Mouse (Mus musculus) hindbrain, postnatal 0 days (tissue): ENCODE measurements at regions not wholly inside any gene's neighbourhood (a gene's known extent, or its start where the extent isn't known, plus 50 kb on each side); places are given as distances from the start of the nearest gene placed in this dataset.
A peak's percentile ranks its signal among the peaks of the same experiment; 100 is the strongest.

Source experiments
- ATAC-seq: fragments of 200-750 bp; cut with Nextera tagmentation; 2 replicates; pipeline ENCODE4 v1.8.0; 2017; ENCODE audit warnings: mild to moderate bottlenecking, moderate TSS enrichment, moderate library complexity
- DNase-seq: peaks from one replicate; pipeline ENCODE4 v3.0.0-alpha.2; 2015; ENCODE audit warnings: low spot score
- H3K27ac ChIP-seq: fragments of 300-500 bp; sonication (generic); 2 replicates; pipeline ENCODE4 v1.5.1; 2014; ENCODE audit warnings: mild to moderate bottlenecking
- H3K27me3 ChIP-seq: fragments of 300-500 bp; sonication (generic); 2 replicates; pipeline ENCODE4 v1.6.1; 2014; ENCODE audit warnings: low read length, mixed read lengths; ENCODE audit not compliant: insufficient read depth
- H3K36me3 ChIP-seq: fragments of 300-500 bp; sonication (generic); 2 replicates; pipeline ENCODE4 v1.6.1; 2014; ENCODE audit warnings: low read length, mixed read lengths; ENCODE audit not compliant: insufficient read depth
- H3K4me1 ChIP-seq: fragments of 300-500 bp; sonication (generic); 2 replicates; pipeline ENCODE4 v1.6.1; 2014; ENCODE audit warnings: antibody characterized with exemption, low read length, mixed read lengths; ENCODE audit not compliant: insufficient read depth
- H3K4me2 ChIP-seq: fragments of 300-500 bp; sonication (generic); 2 replicates; pipeline ENCODE4 v1.6.1; 2014; ENCODE audit warnings: low read depth, mild to moderate bottlenecking, low read length, moderate library complexity, mixed read lengths
- H3K4me3 ChIP-seq: fragments of 300-500 bp; sonication (generic); 2 replicates; pipeline ENCODE4 v1.5.1; 2014; ENCODE audit warnings: low read length
- H3K9ac ChIP-seq: fragments of 300-500 bp; sonication (generic); replicated peaks from 2 replicates; pipeline ENCODE4 v1.6.1; 2014; ENCODE audit warnings: mild to moderate bottlenecking, low read length, moderate library complexity, mixed read lengths
- H3K9me3 ChIP-seq: fragments of 300-500 bp; sonication (generic); 2 replicates; pipeline ENCODE4 v1.6.1; 2016; ENCODE audit warnings: low read length, mixed read lengths
- CTCF ChIP-seq: IDR thresholded peaks from 2 replicates; pipeline ENCODE4 v1.5.1; 2016; ENCODE audit warnings: antibody characterized with exemption, control low read depth, low read depth
- WGBS: fragments of 180-500 bp; shearing (Covaris S2); extraction: QIAGEN DNeasy Blood & Tissue Kit; methylation state at CpG from one replicate; pipeline ENCODE4 v1.1.7; 2014; 5-methylcytosine and 5-hydroxymethylcytosine counted together

DNA sequence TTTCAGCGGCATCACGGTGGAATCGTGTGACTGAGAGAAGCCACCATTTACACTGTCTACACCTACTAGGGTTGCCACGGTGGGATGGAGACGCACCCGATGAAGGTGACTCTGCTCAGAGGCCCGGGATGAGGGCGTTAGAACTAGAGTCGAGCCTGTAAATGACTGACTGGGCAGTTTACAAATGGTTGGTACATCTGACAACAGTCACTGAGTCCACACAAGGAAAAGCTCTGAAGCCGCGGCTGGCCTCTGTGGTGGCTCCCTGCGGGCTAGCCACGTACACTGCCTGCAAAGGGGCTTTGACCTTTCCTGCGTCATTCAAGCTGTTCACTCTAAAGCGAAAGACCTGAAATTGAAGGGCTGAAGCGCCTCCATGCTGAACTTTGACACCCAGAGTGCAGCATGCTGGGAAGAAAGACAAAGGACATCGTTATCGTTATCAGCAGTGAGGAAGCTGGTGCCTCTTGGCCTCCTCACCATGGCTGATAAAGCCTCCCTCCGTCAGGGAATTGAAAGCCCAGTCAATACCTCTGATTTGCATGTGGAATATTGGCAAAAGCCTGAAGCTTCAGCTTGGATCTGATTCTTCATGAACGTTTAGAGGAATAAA is 462.1 kb upstream of the Arglu1 start:
- Histone ChIP-seq H3K4me2 (no peak overlapping the region), H3K36me3 (no peaks in the 10 kb centered on the region), H3K4me1 (0 out of 2 replicates have a peak, but pooled peaks cover 3% of the 10 kb centered on the region), H3K27me3 (no peaks in the 10 kb centered on the region), H3K27ac (no peak overlapping the region), H3K9ac (no peak overlapping the region), H3K9me3 (no peaks in the 10 kb centered on the region), H3K4me3 (no peak overlapping the region)
- ATAC-seq (no peak), DNase-seq (no peak)
- no peak for TF ChIP-seq CTCF
- WGBS = 51% methylated on average over 20 of the region's 20 CpGs

DNA sequence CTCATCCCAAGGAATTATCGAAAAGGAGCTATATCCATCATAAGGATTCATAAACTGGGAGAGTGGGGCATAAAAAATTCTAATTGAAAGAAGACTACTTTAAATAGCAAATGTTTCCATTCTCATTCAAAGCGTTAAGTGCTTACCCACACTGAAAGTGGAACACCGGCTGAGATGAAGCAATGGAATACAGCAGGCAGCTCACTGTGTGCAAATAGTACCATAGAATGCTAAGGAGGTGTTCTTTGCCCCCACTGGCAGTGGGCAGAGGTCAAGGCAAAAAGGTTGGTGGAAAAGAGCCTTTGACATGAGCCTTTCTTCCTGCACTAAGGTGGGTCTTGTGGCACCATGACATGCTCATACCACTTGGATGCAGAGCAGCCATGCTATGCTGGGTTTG is 454.0 kb upstream of the Arglu1 start:
- 68% methylated on average over 3 of the region's 3 CpGs for WGBS
- Histone ChIP-seq H3K27me3 (no peaks in the 10 kb centered on the region), H3K4me3 (no peak overlapping the region), H3K4me2 (no peak overlapping the region), H3K36me3 (no peaks in the 10 kb centered on the region), H3K4me1 (no peaks in the 10 kb centered on the region), H3K9ac (no peak overlapping the region), H3K9me3 (no peaks in the 10 kb centered on the region), H3K27ac (no peak overlapping the region)
- ATAC-seq (no peak), DNase-seq (no peak)
- no peak for TF ChIP-seq CTCF

DNA sequence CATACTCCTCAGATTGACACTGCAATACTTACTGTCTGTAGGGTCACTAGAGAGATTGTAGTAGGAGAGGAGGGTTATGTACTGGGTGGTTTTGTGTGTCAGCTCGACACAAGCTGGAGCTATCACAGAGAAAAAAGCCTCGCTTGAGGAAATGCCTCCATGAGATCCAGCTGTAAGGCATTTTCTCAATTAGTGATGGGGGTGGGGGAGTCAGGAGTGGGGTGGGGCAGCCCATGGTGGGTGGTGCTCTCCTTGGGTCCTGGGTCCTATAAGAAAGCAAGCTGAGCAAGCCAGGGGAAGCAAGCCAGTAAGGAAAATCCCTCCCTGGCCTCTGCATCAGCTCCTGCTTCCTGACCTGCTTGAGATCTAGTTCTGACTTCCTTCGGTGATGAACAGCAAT is 449.5 kb upstream of the Arglu1 start:
- TF ChIP-seq CTCF = no peak
- ATAC-seq (no peak), DNase-seq (no peak)
- no peaks in the 10 kb centered on the region for H3K4me1 ChIP-seq
- no peaks in the 10 kb centered on the region for H3K9me3 ChIP-seq
- no peaks in the 10 kb centered on the region for H3K36me3 ChIP-seq
- no peak overlapping the region for H3K4me2 ChIP-seq
- WGBS = 79% methylated on average over 3 of the region's 3 CpGs
- no peak overlapping the region for H3K9ac ChIP-seq
- H3K4me3 ChIP-seq = no peak overlapping the region
- H3K27ac ChIP-seq = no peak overlapping the region
- H3K27me3 ChIP-seq = no peaks in the 10 kb centered on the region

DNA sequence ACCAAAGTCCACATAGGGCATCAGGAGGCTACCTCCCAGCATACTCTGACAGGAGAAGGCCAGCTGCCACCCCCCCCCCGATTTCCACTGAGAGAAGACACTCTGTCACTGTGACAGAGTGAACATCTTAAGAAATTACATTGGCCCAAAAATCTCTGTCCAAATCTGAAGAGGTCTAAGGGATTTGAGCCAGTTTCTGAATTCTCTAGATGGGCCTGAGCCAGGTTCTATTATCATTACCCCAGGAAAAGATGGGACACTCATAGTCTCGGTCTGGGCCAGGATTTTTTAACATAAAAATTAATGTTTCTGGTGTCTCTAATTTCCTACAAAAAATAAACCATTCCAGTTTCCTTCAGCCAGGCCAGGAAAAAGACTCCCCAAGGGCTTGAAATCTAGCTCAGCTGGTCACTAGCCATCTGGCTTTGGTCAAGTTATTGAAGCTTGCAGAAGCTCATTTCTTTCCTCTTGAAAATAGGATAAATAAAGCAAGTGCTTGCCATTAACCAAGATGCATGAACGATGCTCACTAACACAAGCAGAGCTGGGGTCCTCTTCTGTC is 448.8 kb upstream of the Arglu1 start:
- TF ChIP-seq CTCF = no peak
- Histone ChIP-seq H3K9me3 (no peaks in the 10 kb centered on the region), H3K4me2 (no peak overlapping the region), H3K27me3 (no peaks in the 10 kb centered on the region), H3K9ac (no peak overlapping the region), H3K4me3 (no peak overlapping the region), H3K27ac (no peak overlapping the region), H3K4me1 (no peaks in the 10 kb centered on the region), H3K36me3 (no peaks in the 10 kb centered on the region)
- ATAC-seq (no peak), DNase-seq (peak; percentile 15)
- 65% methylated on average over 3 of the region's 3 CpGs for WGBS

DNA sequence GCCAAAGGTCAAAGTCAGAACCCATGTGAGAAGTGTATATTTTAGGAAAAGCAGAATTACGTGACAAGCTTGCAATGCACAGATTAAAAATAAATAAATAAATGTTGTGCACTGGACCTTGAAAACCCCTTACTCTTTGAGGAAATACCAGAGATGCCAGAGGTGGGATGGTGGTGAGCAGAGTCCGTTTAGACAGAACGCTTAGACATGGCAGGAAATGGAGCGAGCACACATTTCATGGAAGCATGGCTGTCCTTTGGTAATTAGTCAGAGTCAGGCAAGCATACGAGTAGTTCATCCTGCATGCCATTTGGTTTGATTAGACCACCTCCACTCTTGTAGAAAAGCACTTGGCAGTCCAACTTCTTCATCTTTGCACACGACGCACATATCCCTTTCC is 443.4 kb upstream of the Arglu1 start:
- no peaks in the 10 kb centered on the region for H3K36me3 ChIP-seq
- H3K4me2 ChIP-seq = no peak overlapping the region
- 71% methylated on average over 7 of the region's 7 CpGs for WGBS
- no peaks in the 10 kb centered on the region for H3K4me1 ChIP-seq
- H3K27ac ChIP-seq = no peak overlapping the region
- DNase-seq = no peak
- no peak overlapping the region for H3K9ac ChIP-seq
- no peaks in the 10 kb centered on the region for H3K27me3 ChIP-seq
- no peak overlapping the region for H3K4me3 ChIP-seq
- no peaks in the 10 kb centered on the region for H3K9me3 ChIP-seq
- no peak for TF ChIP-seq CTCF
- no peak for ATAC-seq

DNA sequence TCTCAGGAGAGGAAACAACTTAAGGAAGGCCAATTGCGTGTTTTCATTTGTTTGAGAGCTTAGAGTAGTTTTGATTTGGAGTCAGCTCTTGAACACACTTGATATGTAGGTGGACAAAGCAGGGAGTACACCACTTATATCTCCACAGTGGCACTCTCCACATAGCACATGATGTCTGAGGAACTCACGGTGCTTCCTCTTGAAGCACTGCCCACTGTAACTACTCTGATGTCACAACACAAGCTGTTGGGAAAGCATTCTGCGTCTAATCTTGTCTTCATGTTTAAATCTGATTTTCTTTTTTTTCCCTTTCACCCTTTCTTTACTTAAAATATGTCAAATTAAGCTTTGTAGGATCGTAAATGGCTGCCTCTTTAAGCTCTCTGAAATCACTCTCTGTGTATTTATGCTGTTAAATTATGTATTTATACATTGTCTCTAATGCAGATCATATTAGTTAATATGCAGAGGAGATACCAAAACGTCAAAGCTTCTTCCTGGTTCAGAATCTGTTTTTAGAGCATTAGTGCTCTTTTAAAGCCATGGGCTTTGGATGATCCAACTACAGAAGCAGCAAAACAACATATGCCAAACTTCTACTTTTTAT is 442.4 kb upstream of the Arglu1 start:
- no peaks in the 10 kb centered on the region for H3K9me3 ChIP-seq
- TF ChIP-seq CTCF = no peak
- DNase-seq = no peak
- H3K27ac ChIP-seq = no peak overlapping the region
- whole genome bisulfite sequencing = 82% methylated on average over 5 of the region's 5 CpGs
- no peak overlapping the region for H3K9ac ChIP-seq
- H3K27me3 ChIP-seq = no peaks in the 10 kb centered on the region
- H3K36me3 ChIP-seq = no peaks in the 10 kb centered on the region
- H3K4me2 ChIP-seq = no peak overlapping the region
- H3K4me1 ChIP-seq = no peaks in the 10 kb centered on the region
- H3K4me3 ChIP-seq = no peak overlapping the region
- no peak for ATAC-seq

DNA sequence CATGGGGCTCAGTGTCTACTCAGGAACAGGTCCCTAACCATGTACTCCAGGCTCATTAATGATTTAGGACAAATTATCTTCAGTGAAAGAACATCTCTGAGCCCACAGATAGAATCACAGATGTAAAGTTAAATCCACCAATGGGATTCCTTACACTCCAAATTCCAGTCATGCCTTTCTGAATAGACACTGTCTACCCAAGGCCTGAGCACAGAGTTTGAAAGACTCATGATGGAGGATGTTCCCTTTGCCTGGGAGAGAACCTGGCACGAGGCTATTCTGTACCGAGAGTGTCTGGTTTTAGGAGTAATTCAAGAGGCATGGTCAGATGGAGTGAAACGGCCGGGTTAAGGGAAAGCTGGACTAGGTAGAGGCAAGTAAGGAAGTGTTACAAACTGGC is 440.9 kb upstream of the Arglu1 start:
- no peak overlapping the region for H3K9ac ChIP-seq
- 88% methylated on average over 4 of the region's 4 CpGs for WGBS
- no peaks in the 10 kb centered on the region for H3K9me3 ChIP-seq
- H3K4me1 ChIP-seq = no peaks in the 10 kb centered on the region
- DNase-seq (no peak), ATAC-seq (no peak)
- H3K36me3 ChIP-seq = no peaks in the 10 kb centered on the region
- no peak for TF ChIP-seq CTCF
- no peak overlapping the region for H3K4me2 ChIP-seq
- H3K4me3 ChIP-seq = no peak overlapping the region
- H3K27me3 ChIP-seq = no peaks in the 10 kb centered on the region
- no peak overlapping the region for H3K27ac ChIP-seq
